Mouse (Mus musculus): ENCODE data around the gene Folr1. TPM values are rescaled to one million over a fixed set of nuclear protein-coding genes. Genes with fewer than 3 reads are reported as not detected.

Gene Folr1
- polyA plus RNA-seq, 1 experiment from 2014 or later: 17.4 TPM

- under 1% methylated on average over 64 of the region's 64 CpGs for WGBS
- ATAC-seq (replicated peaks): peak; percentile 75
- Histone ChIP-seq H3K9ac (peak within 1 kb of the TSS; percentile 59), H3K36me3 (replicated peaks) (no peaks in the 10 kb centered on the region), H3K27me3 (replicated peaks) (no peaks in the 10 kb centered on the region; the same call in 1 of the 2 replicates), H3K4me3 (peak within 1 kb of the TSS; percentile 63), H3K9me3 (no peaks in the 10 kb centered on the region), H3K4me2 (peak within 1 kb of the TSS; percentile 100), H3K4me1 (peaks cover 29% of the 10 kb centered on the region), H3K27ac (peak within 1 kb of the TSS; percentile 69)
These were observed 32.7 kb downstream of the Folr1 start, which contains the start of gene Inppl1 for GRCm38 (mm10) chr7:101837606-101838471. TSS of gene Inppl1 (minus strand) at chr7:101838229.

DNA sequence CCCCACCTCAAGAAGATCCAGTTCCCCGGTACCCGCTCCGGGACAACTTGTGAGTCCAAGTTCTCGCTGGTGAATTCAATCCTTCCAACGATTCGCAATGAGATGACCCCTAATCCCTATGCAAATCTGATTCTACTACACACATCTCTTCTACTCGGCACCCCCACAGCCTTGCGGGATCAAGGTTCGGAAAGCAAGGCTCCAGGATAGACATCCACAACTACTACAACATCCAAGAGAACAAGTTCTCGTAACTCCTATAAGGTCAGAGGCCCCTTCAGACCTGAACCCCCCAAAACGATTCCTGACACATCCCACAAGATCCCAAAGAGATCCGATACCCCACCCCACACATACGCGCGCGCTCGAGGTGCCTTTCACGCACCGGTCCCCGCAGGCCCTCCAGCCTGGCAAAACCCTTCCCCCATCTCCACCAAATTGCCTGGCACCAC lies 33.4 kb downstream of the Folr1 start:
- H3K4me1 ChIP-seq: peaks cover 29% of the 10 kb centered on the region

DNA sequence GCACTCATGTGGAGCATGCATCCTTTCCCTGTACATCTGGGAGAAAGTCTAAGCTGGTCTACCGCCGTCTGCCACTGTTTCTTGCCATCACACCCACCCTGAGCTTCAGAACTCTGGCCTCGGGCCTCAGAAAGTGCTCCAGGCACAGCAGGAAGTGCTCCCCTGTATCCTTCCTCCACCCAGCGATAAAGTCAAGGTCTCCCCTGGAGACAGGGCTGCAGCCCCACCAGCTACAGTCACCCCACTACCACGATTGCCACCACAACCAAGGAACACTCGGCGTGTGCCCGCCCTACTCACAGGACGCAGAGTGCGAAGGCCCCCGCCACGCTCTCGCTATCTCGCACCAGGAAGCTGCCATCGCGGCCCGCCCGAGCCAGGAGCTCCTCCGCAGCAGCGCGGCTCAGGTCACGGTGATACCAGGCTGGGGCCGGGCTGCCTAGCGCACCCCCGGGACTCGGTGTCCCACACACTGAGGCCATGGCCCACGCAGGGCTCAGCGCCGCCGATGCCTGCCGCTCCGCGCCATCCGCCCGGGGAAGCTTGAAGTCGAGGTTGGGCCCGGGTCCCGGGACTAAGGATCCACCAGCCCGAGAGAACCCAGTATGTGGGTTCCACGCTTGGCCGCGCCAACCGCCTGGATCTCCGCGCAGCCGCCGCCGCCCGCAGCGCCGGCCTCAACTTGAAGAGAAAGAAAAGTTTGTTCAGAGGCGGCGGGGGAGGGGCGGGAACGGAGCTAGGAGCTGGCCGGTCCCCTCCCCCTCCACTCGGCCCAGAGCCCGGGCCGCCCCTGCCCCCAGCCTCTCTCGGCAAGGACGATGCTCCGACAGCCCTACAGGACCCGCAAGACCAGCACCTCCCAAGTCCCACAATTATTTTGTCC lies 34.1 kb downstream of the Folr1 start:
- H3K4me1 ChIP-seq: peaks cover 29% of the 10 kb centered on the region
- peak overlapping the region; percentile 59 for H3K9ac ChIP-seq
- H3K9me3 ChIP-seq: no peaks in the 10 kb centered on the region
- no peaks in the 10 kb centered on the region; the same call in 1 of the 2 replicates for H3K27me3 ChIP-seq (replicated peaks)
- H3K36me3 ChIP-seq (replicated peaks): no peaks in the 10 kb centered on the region
- peak overlapping the region; percentile 58 for H3K27ac ChIP-seq
- ATAC-seq (replicated peaks): peak; percentile 64
- H3K4me2 ChIP-seq: peak overlapping the region; percentile 100
- H3K4me3 ChIP-seq: peak overlapping the region; percentile 63
- WGBS: under 1% methylated on average over 63 of the region's 63 CpGs

More for the DNA sequence above, 33.4 kb downstream of the Folr1 start:
- ATAC-seq (replicated peaks): no peak
- peak overlapping the region; percentile 59; the same call in 1 of the 2 replicates for H3K9ac ChIP-seq
- peak overlapping the region; percentile 63 for H3K4me3 ChIP-seq
- no peaks in the 10 kb centered on the region for H3K9me3 ChIP-seq
- no peaks in the 10 kb centered on the region; the same call in 1 of the 2 replicates for H3K27me3 ChIP-seq (replicated peaks)
- WGBS: under 1% methylated on average over 20 of the region's 20 CpGs
- H3K4me2 ChIP-seq: peak overlapping the region; percentile 100
- H3K27ac ChIP-seq: peak overlapping the region; percentile 69
- H3K36me3 ChIP-seq (replicated peaks): no peaks in the 10 kb centered on the region

- Histone ChIP-seq H3K4me2 (peak overlapping the region; percentile 100), H3K9me3 (no peaks in the 10 kb centered on the region), H3K9ac (no peak overlapping the region), H3K27ac (no peak overlapping the region), H3K4me3 (peak overlapping the region; percentile 63), H3K4me1 (peaks cover 29% of the 10 kb centered on the region), H3K36me3 (replicated peaks) (no peaks in the 10 kb centered on the region), H3K27me3 (replicated peaks) (no peaks in the 10 kb centered on the region; the same call in 1 of the 2 replicates)
- WGBS: 49% methylated on average over 5 of the region's 5 CpGs
- ATAC-seq (replicated peaks): no peak
These were observed 35.0 kb downstream of the Folr1 start for GRCm38 (mm10) chr7:101835457-101836109.

DNA sequence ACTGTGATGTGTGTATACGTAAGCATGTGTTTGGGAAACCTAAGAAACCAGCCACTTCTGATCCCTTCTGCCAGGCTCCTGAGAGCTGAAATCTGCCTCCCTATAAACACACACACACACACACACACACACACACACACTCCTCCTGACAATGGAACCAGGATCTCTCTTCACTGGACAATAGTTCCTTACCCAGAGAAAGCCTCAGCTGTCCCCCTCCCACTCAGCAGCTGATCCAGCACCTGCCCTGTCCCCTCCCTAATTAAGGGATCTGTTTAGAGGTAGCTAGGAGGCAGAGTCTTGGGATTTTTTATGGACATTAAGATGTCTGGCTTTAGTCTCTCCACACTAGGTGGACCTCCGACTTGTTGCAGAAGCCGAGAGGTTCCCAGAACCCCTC lies 35.7 kb downstream of the Folr1 start:
- Histone ChIP-seq H3K27me3 (replicated peaks) (no peaks in the 10 kb centered on the region; the same call in 1 of the 2 replicates), H3K9ac (no peak overlapping the region), H3K4me2 (peak overlapping the region; percentile 100; the same call in 1 of the 2 replicates), H3K9me3 (no peaks in the 10 kb centered on the region), H3K4me3 (no peak overlapping the region), H3K27ac (no peak overlapping the region), H3K36me3 (replicated peaks) (no peaks in the 10 kb centered on the region), H3K4me1 (peaks cover 29% of the 10 kb centered on the region)
- no peak for ATAC-seq (replicated peaks)
- WGBS: 49% methylated on average over 3 of the region's 3 CpGs

DNA sequence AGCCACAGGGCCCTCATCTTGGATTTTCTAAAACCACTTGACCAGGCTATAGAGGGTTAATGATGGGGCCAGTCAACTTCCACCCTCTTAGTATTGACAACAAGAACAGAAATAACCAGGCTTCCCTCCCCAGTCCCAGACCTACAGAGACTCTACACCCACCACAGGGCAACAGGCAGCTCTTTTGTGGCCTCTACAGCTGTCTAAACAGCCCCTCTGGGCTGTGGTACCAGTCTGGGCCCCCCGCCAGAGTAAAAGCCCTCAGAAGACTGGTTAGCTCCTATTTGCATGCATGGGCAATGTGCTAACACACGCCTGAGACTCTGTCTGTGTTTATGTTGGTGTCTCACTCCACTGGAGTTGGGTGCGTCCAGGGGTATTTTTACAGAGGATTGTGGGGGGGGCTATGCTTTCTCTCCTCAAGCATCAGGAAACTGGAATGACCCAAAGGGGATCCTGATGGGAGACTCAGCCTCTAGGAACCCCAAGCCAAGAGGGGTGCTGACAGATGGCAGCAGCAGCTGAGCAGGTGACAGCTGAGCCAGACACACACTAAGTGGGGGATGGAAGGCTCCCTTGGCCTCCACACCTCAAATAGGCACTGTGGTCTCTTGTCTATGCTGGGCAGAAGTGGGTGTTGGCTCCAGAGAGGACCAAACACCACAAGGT lies 36.5 kb downstream of the Folr1 start:
- Histone ChIP-seq H3K4me3 (no peak overlapping the region), H3K9ac (no peak overlapping the region), H3K27me3 (replicated peaks) (no peaks in the 10 kb centered on the region; the same call in 1 of the 2 replicates), H3K4me2 (no peak overlapping the region), H3K4me1 (peaks cover 29% of the 10 kb centered on the region), H3K36me3 (replicated peaks) (no peaks in the 10 kb centered on the region), H3K27ac (no peak overlapping the region), H3K9me3 (no peaks in the 10 kb centered on the region)
- WGBS: 58% methylated on average over 3 of the region's 3 CpGs
- no peak for ATAC-seq (replicated peaks)

- WGBS: 80% methylated on average over 5 of the region's 5 CpGs
- Histone ChIP-seq H3K27ac (no peak overlapping the region), H3K4me1 (peaks cover 27% of the 10 kb centered on the region)
These were observed 37.2 kb downstream of the Folr1 start for GRCm38 (mm10) chr7:101833352-101833751.

GRCm38 (mm10) chr7:101832372-101832771 lies 38.2 kb downstream of the Folr1 start:
- Histone ChIP-seq H3K4me3 (no peak overlapping the region), H3K4me2 (no peak overlapping the region), H3K4me1 (peaks cover 19% of the 10 kb centered on the region), H3K9me3 (no peaks in the 10 kb centered on the region), H3K27me3 (replicated peaks) (no peaks in the 10 kb centered on the region), H3K27ac (no peak overlapping the region), H3K9ac (no peak overlapping the region), H3K36me3 (replicated peaks) (no peaks in the 10 kb centered on the region)
- no peak for ATAC-seq (replicated peaks)
- 97% methylated on average over 4 of the region's 4 CpGs for WGBS

More at GRCm38 (mm10) chr7:101833352-101833751, 37.2 kb downstream of the Folr1 start:
- no peak for ATAC-seq (replicated peaks)
- Histone ChIP-seq H3K4me2 (no peak overlapping the region), H3K4me3 (no peak overlapping the region), H3K9ac (no peak overlapping the region), H3K36me3 (replicated peaks) (no peaks in the 10 kb centered on the region), H3K9me3 (no peaks in the 10 kb centered on the region), H3K27me3 (replicated peaks) (no peaks in the 10 kb centered on the region; the same call in 1 of the 2 replicates)

DNA sequence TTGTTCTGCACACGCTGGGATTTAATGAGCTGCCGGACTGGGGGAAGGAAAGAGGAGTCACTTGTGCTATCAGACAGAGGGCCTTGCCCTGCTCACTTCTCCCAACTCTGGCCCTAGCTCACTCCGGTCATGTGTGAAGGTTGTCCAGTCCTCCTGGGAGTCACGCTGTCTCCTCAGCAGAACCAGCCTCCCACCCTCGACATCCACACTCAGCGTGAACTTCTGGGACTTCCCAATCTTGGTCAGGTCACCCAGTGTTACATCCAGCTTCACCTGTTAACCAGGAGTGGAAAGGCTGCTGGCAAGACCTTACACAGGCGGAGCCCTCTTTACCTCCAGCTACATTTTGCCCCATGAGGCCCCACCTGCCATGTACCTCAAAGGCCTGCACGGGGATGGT lies 39.2 kb downstream of the Folr1 start:
- H3K36me3 ChIP-seq (replicated peaks): no peaks in the 10 kb centered on the region
- H3K9ac ChIP-seq: no peak overlapping the region

GRCm38 (mm10) chr7:101830373-101830772 lies 40.2 kb downstream of the Folr1 start:
- no peaks in the 10 kb centered on the region for H3K27me3 ChIP-seq (replicated peaks)
- H3K4me1 ChIP-seq: 0 out of 2 replicates have a peak, but pooled peaks cover 5% of the 10 kb centered on the region
- no peak for ATAC-seq (replicated peaks)
- H3K4me3 ChIP-seq: no peak overlapping the region
- no peaks in the 10 kb centered on the region for H3K9me3 ChIP-seq
- 100% methylated on average over 3 of the region's 3 CpGs for WGBS
- no peak overlapping the region for H3K27ac ChIP-seq
- H3K9ac ChIP-seq: no peak overlapping the region
- H3K4me2 ChIP-seq: no peak overlapping the region
- H3K36me3 ChIP-seq (replicated peaks): no peaks in the 10 kb centered on the region

More for the DNA sequence above, 39.2 kb downstream of the Folr1 start:
- no peak overlapping the region for H3K4me2 ChIP-seq
- H3K27me3 ChIP-seq (replicated peaks): no peaks in the 10 kb centered on the region
- 94% methylated on average over 8 of the region's 8 CpGs for WGBS
- peaks cover 10% of the 10 kb centered on the region for H3K4me1 ChIP-seq
- ATAC-seq (replicated peaks): no peak
- H3K9me3 ChIP-seq: no peaks in the 10 kb centered on the region
- H3K27ac ChIP-seq: no peak overlapping the region
- H3K4me3 ChIP-seq: no peak overlapping the region

Measured in midbrain, embryonic 15.5 days (tissue).